Mouse (Mus musculus): ENCODE results near the gene Zfp936.
"Not testable (repeated sequence)": the region's sequence is repeated elsewhere in the genome, so short reads cannot be mapped to it uniquely, and the experiment has no call there.

Gene Zfp936

GRCm38 (mm10) chr7:43113929-43114328 is at the start of gene Zfp936:
Zfp936 (plus strand) TSS chr7:43114229.
- not testable (repeated sequence) for DNase-seq (ENCODE audit: extremely low spot score, low read depth, low spot score)

DNA sequence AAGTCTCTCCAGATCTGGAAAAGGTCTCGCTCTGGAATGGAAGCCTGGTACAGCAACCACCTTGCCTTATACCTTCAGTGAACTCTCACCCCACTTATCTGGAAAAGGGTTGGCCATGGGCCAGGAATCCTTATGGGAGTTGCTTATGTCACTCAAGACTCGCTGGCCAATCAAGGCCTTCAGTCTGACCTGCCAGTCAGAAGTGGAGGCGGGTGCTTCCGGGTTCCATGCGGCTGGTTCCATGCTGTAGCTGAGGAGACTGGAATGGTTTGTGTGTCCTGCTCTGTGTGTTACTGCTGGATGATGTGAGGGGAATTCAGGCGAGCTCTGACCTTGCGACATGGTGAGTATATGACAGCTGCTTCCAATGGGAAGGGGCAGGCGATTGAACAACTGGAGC is 36.2 kb upstream of the Zfp936 start:
- DNase-seq (ENCODE audit: extremely low spot score, low read depth, low spot score) = no peak

DNA sequence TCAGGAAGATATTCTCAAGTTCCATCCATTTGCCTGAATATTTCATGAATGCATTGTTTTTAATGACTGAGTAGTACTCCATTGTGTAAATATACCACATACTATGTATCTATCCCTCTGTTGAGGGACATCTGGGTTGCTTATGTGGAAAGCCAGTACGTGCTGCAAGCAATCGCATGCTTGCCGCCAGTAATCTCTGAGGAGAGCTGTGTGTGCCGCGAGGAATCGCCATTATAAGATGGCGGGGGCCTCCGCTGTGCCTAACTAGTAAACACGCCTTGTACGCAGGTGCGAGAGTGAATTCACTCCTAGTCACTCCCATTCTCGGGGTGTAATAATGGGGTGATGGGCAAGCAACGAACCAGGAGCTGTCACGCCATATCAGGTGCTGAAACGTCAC is 14.7 kb downstream of the Zfp936 start:
- DNase-seq (ENCODE audit: extremely low spot score, low read depth, low spot score) = not testable (repeated sequence)

DNA sequence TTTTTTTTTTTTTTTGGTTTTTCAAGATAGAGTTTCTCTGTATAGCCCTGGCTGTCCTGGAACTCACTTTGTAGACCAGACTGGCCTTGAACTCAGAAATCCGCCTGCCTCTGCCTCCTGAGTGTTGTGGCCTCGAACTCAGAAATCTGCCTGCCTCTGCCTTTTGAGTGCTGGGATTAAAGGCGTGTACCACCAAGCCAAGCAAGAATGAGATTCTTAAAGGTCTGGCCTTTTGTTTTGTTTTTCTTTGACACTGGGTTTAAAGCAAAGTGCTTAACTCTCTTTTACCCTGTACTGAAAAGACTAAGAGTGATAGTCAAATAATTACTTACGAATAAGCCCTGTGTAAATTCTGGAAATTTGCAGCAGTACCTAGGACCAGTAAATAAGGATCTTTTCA is 50.1 kb downstream of the Zfp936 start:
- not testable (repeated sequence) for DNase-seq (ENCODE audit: extremely low spot score, low read depth, low spot score)

GRCm38 (mm10) chr7:43167101-43167500 is 53.1 kb downstream of the Zfp936 start:
- not testable (repeated sequence) for DNase-seq (ENCODE audit: extremely low spot score, low read depth, low spot score)

DNA sequence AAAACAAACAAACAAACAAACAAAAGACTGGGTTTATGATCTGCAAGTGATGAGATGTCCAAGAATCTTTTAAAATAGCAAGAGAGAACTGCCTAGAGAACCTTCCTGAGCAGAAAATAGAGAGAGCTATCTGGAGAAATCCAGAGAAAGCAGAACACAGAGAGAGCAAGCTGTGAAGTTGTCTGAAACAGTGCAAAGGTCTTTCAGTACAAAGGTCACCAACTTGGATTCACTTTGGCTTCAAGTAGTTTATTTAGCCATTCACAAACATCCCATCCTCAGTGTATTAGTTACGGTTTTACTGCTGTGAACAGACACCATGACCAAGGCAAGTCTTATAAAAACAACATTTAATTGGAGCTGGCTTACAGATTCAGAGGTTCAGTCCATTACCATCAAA is 53.8 kb downstream of the Zfp936 start:
- not testable (repeated sequence) for DNase-seq (ENCODE audit: extremely low spot score, low read depth, low spot score)

- not testable (repeated sequence) for DNase-seq (ENCODE audit: extremely low spot score, low read depth, low spot score)
These were observed 54.2 kb downstream of the Zfp936 start for GRCm38 (mm10) chr7:43168212-43168611.

DNA sequence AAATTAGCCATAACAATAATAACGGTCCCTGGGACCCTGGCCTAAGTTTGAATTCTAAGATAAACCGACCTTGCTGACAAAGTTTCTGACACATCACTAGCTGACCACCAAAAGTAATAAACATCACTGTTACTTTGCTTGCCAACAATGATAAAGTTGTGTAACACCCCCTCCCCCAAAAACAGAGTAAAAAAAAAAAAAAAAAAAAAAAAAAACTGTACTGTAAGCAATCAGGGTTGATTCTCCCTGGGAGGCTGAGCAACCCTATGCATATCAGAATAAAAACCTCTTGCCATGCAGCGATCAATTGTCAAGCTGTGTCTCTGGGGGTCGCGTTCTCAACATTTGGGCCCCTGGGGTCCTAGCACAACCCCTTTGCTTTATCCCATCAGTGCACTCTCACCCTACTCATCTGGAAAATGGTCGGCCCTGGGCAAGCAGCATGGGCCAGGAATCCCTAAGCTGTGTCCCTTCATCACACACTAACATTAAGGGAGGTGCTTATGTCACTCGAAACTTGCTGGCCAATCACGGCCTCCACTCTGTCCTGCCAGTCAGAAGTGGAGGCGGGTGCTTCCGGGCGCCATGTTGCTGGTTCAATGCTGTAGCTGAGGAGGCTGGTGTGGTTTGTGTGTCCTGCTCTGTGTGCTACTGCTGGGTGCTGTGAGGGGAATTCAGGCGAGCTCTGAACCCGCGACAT is 63.1 kb downstream of the Zfp936 start:
- DNase-seq (ENCODE audit: extremely low spot score, low read depth, low spot score) = no peak

DNA sequence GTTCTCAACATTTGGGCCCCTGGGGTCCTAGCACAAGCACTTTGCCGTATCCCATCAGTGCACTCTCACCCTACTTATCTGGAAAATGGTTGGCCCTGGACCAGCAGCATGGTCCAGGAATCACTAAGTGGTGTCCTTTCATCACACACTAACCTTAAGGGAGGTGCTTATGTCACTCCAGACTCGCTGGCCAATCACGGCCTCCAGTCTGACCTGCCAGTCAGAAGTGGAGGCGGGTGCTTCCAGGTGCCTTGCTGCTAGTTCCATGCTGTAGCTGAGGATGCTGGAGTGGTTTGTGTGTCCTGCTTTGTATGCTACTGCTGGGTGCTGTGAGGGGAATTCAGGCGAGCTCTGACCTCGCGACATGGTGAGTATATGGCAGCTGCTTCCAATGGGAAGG is 99.8 kb downstream of the Zfp936 start:
- DNase-seq (ENCODE audit: extremely low spot score, low read depth, low spot score) = not testable (repeated sequence)
